Mouse (Mus musculus): ENCODE measurements around the gene March10. TPM values are rescaled to one million over a fixed set of nuclear protein-coding genes. Genes with fewer than 3 reads are reported as not detected.

March10 gene
- 0.19 TPM in 1 of 2 replicates, not detected in the other for polyA plus RNA-seq (2016; fragmentation: Nextera tagmentation; extraction: Ambion mirVana)

- H3K27ac ChIP-seq, result peak within 1 kb of the TSS; percentile 81
These were observed at the start of gene March10 for GRCm38 (mm10) chr11:105456497-105456907. TSS of gene March10 (minus strand) at chr11:105456735.

GRCm38 (mm10) chr11:105506322-105506721 lies 49.8 kb upstream of the March10 start:
- Histone ChIP-seq H3K4me3 (replicated peaks) (no peak overlapping the region), H3K9ac (no peak overlapping the region), H3K9me3 (no peaks in the 10 kb centered on the region), H3K36me3 (replicated peaks) (no peaks in the 10 kb centered on the region), H3K27me3 (no peaks in the 10 kb centered on the region), H3K4me2 (no peak overlapping the region), H3K4me1 (peaks cover 46% of the 10 kb centered on the region), H3K27ac (no peak overlapping the region)
- no peak for ATAC-seq (ENCODE audit: low FRiP score)
- WGBS, result 81% methylated on average over 11 of the region's 11 CpGs

More at GRCm38 (mm10) chr11:105456497-105456907, at the start of gene March10:
- Histone ChIP-seq H3K9me3 (no peaks in the 10 kb centered on the region), H3K4me3 (replicated peaks) (peak within 1 kb of the TSS; percentile 56), H3K36me3 (replicated peaks) (no peaks in the 10 kb centered on the region), H3K9ac (peak within 1 kb of the TSS; percentile 61), H3K4me2 (peak within 1 kb of the TSS; percentile 90), H3K27me3 (no peaks in the 10 kb centered on the region; the same call in 1 of the 2 replicates), H3K4me1 (peaks cover 30% of the 10 kb centered on the region)
- ATAC-seq (ENCODE audit: low FRiP score), result peak; percentile 93
- 0% methylated on average over 35 of the region's 35 CpGs for WGBS

GRCm38 (mm10) chr11:105505038-105505437 lies 48.5 kb upstream of the March10 start:
- no peak overlapping the region for H3K4me3 ChIP-seq (replicated peaks)
- peaks cover 39% of the 10 kb centered on the region for H3K4me1 ChIP-seq
- no peaks in the 10 kb centered on the region for H3K9me3 ChIP-seq
- 54% methylated on average over 3 of the region's 3 CpGs for WGBS
- no peak overlapping the region for H3K4me2 ChIP-seq
- no peaks in the 10 kb centered on the region for H3K36me3 ChIP-seq (replicated peaks)
- H3K27ac ChIP-seq, result no peak overlapping the region
- H3K27me3 ChIP-seq, result no peaks in the 10 kb centered on the region
- H3K9ac ChIP-seq, result no peak overlapping the region
- ATAC-seq (ENCODE audit: low FRiP score), result no peak

GRCm38 (mm10) chr11:105502311-105502710 lies 45.8 kb upstream of the March10 start:
- 84% methylated on average over 4 of the region's 4 CpGs for WGBS
- no peak overlapping the region for H3K9ac ChIP-seq
- H3K4me2 ChIP-seq, result no peak overlapping the region
- peaks cover 22% of the 10 kb centered on the region for H3K4me1 ChIP-seq
- ATAC-seq (ENCODE audit: low FRiP score), result no peak
- H3K4me3 ChIP-seq (replicated peaks), result no peak overlapping the region
- no peaks in the 10 kb centered on the region for H3K9me3 ChIP-seq
- H3K27me3 ChIP-seq, result no peaks in the 10 kb centered on the region
- H3K27ac ChIP-seq, result no peak overlapping the region
- H3K36me3 ChIP-seq (replicated peaks), result no peaks in the 10 kb centered on the region

- Histone ChIP-seq H3K4me1 (peaks cover 10% of the 10 kb centered on the region), H3K27ac (no peak overlapping the region), H3K9ac (no peak overlapping the region), H3K27me3 (no peaks in the 10 kb centered on the region), H3K4me2 (no peak overlapping the region), H3K9me3 (no peaks in the 10 kb centered on the region), H3K36me3 (replicated peaks) (no peaks in the 10 kb centered on the region), H3K4me3 (replicated peaks) (no peak overlapping the region)
- WGBS, result 54% methylated on average over 6 of the region's 6 CpGs
- no peak for ATAC-seq (ENCODE audit: low FRiP score)
These were observed 41.0 kb upstream of the March10 start for GRCm38 (mm10) chr11:105497505-105497904.

GRCm38 (mm10) chr11:105496665-105497064 lies 40.1 kb upstream of the March10 start:
- no peak for ATAC-seq (ENCODE audit: low FRiP score)

GRCm38 (mm10) chr11:105495591-105496270 lies 39.2 kb upstream of the March10 start:
- Histone ChIP-seq H3K9me3 (no peaks in the 10 kb centered on the region), H3K27ac (no peak overlapping the region), H3K4me2 (no peak overlapping the region), H3K4me3 (replicated peaks) (no peak overlapping the region), H3K4me1 (peaks cover 10% of the 10 kb centered on the region), H3K27me3 (no peaks in the 10 kb centered on the region), H3K9ac (no peak overlapping the region), H3K36me3 (replicated peaks) (no peaks in the 10 kb centered on the region)
- WGBS, result 80% methylated on average over 18 of the region's 18 CpGs
- ATAC-seq (ENCODE audit: low FRiP score), result no peak

More at GRCm38 (mm10) chr11:105496665-105497064, 40.1 kb upstream of the March10 start:
- H3K36me3 ChIP-seq (replicated peaks), result no peaks in the 10 kb centered on the region
- H3K4me3 ChIP-seq (replicated peaks), result no peak overlapping the region
- H3K27me3 ChIP-seq, result no peaks in the 10 kb centered on the region
- 70% methylated on average over 7 of the region's 7 CpGs for WGBS
- H3K4me1 ChIP-seq, result peaks cover 10% of the 10 kb centered on the region
- no peak overlapping the region for H3K4me2 ChIP-seq
- no peaks in the 10 kb centered on the region for H3K9me3 ChIP-seq
- no peak overlapping the region for H3K27ac ChIP-seq
- H3K9ac ChIP-seq, result no peak overlapping the region

- Histone ChIP-seq H3K27ac (no peak overlapping the region), H3K9me3 (no peaks in the 10 kb centered on the region), H3K4me2 (no peak overlapping the region), H3K4me3 (replicated peaks) (no peak overlapping the region), H3K9ac (no peak overlapping the region), H3K36me3 (replicated peaks) (no peaks in the 10 kb centered on the region), H3K27me3 (no peaks in the 10 kb centered on the region), H3K4me1 (peaks cover 10% of the 10 kb centered on the region)
- no peak for ATAC-seq (ENCODE audit: low FRiP score)
- WGBS, result 79% methylated on average over 6 of the region's 6 CpGs
These were observed 38.3 kb upstream of the March10 start for GRCm38 (mm10) chr11:105494786-105495369.

GRCm38 (mm10) chr11:105492392-105492791 lies 35.9 kb upstream of the March10 start:
- no peak overlapping the region for H3K9ac ChIP-seq
- H3K36me3 ChIP-seq (replicated peaks), result no peaks in the 10 kb centered on the region
- no peak for ATAC-seq (ENCODE audit: low FRiP score)
- no peaks in the 10 kb centered on the region for H3K9me3 ChIP-seq
- 79% methylated on average over 4 of the region's 4 CpGs for WGBS
- no peak overlapping the region for H3K4me3 ChIP-seq (replicated peaks)
- no peak overlapping the region for H3K4me2 ChIP-seq
- no peaks in the 10 kb centered on the region for H3K27me3 ChIP-seq
- peaks cover 6% of the 10 kb centered on the region for H3K4me1 ChIP-seq
- no peak overlapping the region for H3K27ac ChIP-seq

GRCm38 (mm10) chr11:105490971-105491370 lies 34.4 kb upstream of the March10 start:
- WGBS, result 71% methylated on average over 5 of the region's 5 CpGs
- H3K4me3 ChIP-seq (replicated peaks), result no peak overlapping the region
- ATAC-seq (ENCODE audit: low FRiP score), result no peak

GRCm38 (mm10) chr11:105485412-105485811 lies 28.9 kb upstream of the March10 start:
- Histone ChIP-seq H3K4me3 (replicated peaks) (no peak overlapping the region), H3K27me3 (no peaks in the 10 kb centered on the region), H3K9ac (no peak overlapping the region), H3K36me3 (replicated peaks) (no peaks in the 10 kb centered on the region), H3K4me1 (peaks cover 4% of the 10 kb centered on the region), H3K4me2 (no peak overlapping the region), H3K27ac (no peak overlapping the region), H3K9me3 (no peaks in the 10 kb centered on the region)
- 91% methylated on average over 6 of the region's 6 CpGs for WGBS
- no peak for ATAC-seq (ENCODE audit: low FRiP score)

More at GRCm38 (mm10) chr11:105490971-105491370, 34.4 kb upstream of the March10 start:
- Histone ChIP-seq H3K9me3 (no peaks in the 10 kb centered on the region), H3K4me1 (peaks cover 6% of the 10 kb centered on the region), H3K4me2 (no peak overlapping the region), H3K27me3 (no peaks in the 10 kb centered on the region), H3K36me3 (replicated peaks) (no peaks in the 10 kb centered on the region), H3K27ac (no peak overlapping the region), H3K9ac (no peak overlapping the region)

- no peak overlapping the region for H3K9ac ChIP-seq
- H3K9me3 ChIP-seq, result no peaks in the 10 kb centered on the region
- no peak overlapping the region for H3K4me3 ChIP-seq (replicated peaks)
- H3K4me1 ChIP-seq, result peaks cover 4% of the 10 kb centered on the region
- ATAC-seq (ENCODE audit: low FRiP score), result no peak
- H3K27me3 ChIP-seq, result no peaks in the 10 kb centered on the region
- no peak overlapping the region for H3K27ac ChIP-seq
- no peak overlapping the region for H3K4me2 ChIP-seq
- 75% methylated on average over 6 of the region's 6 CpGs for WGBS
- no peaks in the 10 kb centered on the region for H3K36me3 ChIP-seq (replicated peaks)
These were observed 28.5 kb upstream of the March10 start for GRCm38 (mm10) chr11:105484993-105485392.

GRCm38 (mm10) chr11:105482747-105483146 lies 26.2 kb upstream of the March10 start:
- no peak overlapping the region for H3K9ac ChIP-seq
- no peak overlapping the region for H3K4me2 ChIP-seq
- H3K36me3 ChIP-seq (replicated peaks), result no peaks in the 10 kb centered on the region
- 72% methylated on average over 2 of the region's 2 CpGs for WGBS
- H3K27me3 ChIP-seq, result no peaks in the 10 kb centered on the region
- no peak overlapping the region for H3K27ac ChIP-seq
- no peaks in the 10 kb centered on the region for H3K4me1 ChIP-seq
- ATAC-seq (ENCODE audit: low FRiP score), result no peak
- H3K9me3 ChIP-seq, result no peaks in the 10 kb centered on the region
- H3K4me3 ChIP-seq (replicated peaks), result no peak overlapping the region
